Comparison of ENCODE assay signal across 8 mouse cellular contexts in genomic region chr9:22327475-22328387, GRCm38 (mm10). TPM values are rescaled to one million over a fixed set of nuclear protein-coding genes. Genes with fewer than 3 reads are reported as not detected.
DNase-seq lines count a peak whose midpoint lies in the region; ATAC-seq and TF ChIP-seq lines count a peak whose summit lies in the region.

No protein-coding gene starts in this region.

- intact Hi-C loops in heart, postnatal 10 days (cut with DNase I), result loop anchor here (1.0 to 2.0 kb wide), 2 partner anchors 20 to 97 kb away; partner anchors contain the start of gene Zfp810

- H3K9me3 ChIP-seq in E14TG2a.4 (ENCODE audit: low read length), result no peaks in the 10 kb centered on the region
- H3K9me3 ChIP-seq in forebrain, embryonic 14.5 days (replicated peaks; ENCODE audit: control insufficient read depth, low read length), result no peaks in the 10 kb centered on the region
- H3K9me3 ChIP-seq in liver, embryonic 16.5 days (replicated peaks; ENCODE audit: control insufficient read depth, low read length), result no peaks in the 10 kb centered on the region
- no peaks in the 10 kb centered on the region for H3K9me3 ChIP-seq in neural tube, embryonic 12.5 days
- H3K9me3 ChIP-seq in stomach, postnatal 0 days (ENCODE audit: control insufficient read depth, low read length), result no peaks in the 10 kb centered on the region

- no peak overlapping the region for H3K27ac ChIP-seq in forebrain, embryonic 14.5 days (ENCODE audit: low read depth, low read length)
- H3K27ac ChIP-seq in liver, embryonic 16.5 days (ENCODE audit: low read length), result peak overlapping the region; percentile 69
- no peak overlapping the region for H3K27ac ChIP-seq in neural tube, embryonic 12.5 days
- peak overlapping the region; percentile 91 for H3K27ac ChIP-seq in stomach, postnatal 0 days (replicated peaks)

- H3K9ac ChIP-seq in forebrain, embryonic 14.5 days (ENCODE audit: low read length), result peak overlapping the region; percentile 57
- peak overlapping the region; percentile 68 for H3K9ac ChIP-seq in liver, embryonic 16.5 days (ENCODE audit: low read depth, low read length)
- peak overlapping the region; percentile 57 for H3K9ac ChIP-seq in neural tube, embryonic 12.5 days
- peak overlapping the region; percentile 68 for H3K9ac ChIP-seq in stomach, postnatal 0 days (ENCODE audit: low read length)

- peak; percentile 70 for TF ChIP-seq CTCF in E14TG2a.4 (conservative IDR thresholded peaks at IDR 0.05; ENCODE audit: low read length)
- peak; percentile 91 for TF ChIP-seq CTCF in stomach, postnatal 0 days (IDR thresholded peaks at IDR 0.05; ENCODE audit: low read depth)

- peak; percentile 97 for ATAC-seq in forebrain, embryonic 14.5 days
- ATAC-seq in liver, embryonic 16.5 days (ENCODE audit: low read depth), result peak; percentile 92
- ATAC-seq in neural tube, embryonic 12.5 days (ENCODE audit: low FRiP score, low read depth), result peak; percentile 97
- ATAC-seq in stomach, postnatal 0 days (ENCODE audit: low FRiP score, low TSS enrichment), result peak; percentile 95

- H3K4me3 ChIP-seq in E14TG2a.4 (replicated peaks; ENCODE audit: low read length), result peak overlapping the region; percentile 78
- peak overlapping the region; percentile 39 for H3K4me3 ChIP-seq in forebrain, embryonic 14.5 days (ENCODE audit: low read depth, low read length)
- H3K4me3 ChIP-seq in liver, embryonic 16.5 days (ENCODE audit: low read depth, low read length), result peak overlapping the region; percentile 65
- peak overlapping the region; percentile 47 for H3K4me3 ChIP-seq in neural tube, embryonic 12.5 days
- peak overlapping the region; percentile 47 for H3K4me3 ChIP-seq in stomach, postnatal 0 days (ENCODE audit: low read depth, low read length)

- no peak for TF ChIP-seq EP300 in stomach, postnatal 0 days (optimal IDR thresholded peaks at IDR 0.05)

- H3K27me3 ChIP-seq in E14TG2a.4 (ENCODE audit: insufficient read depth, low read length), result no peaks in the 10 kb centered on the region
- H3K27me3 ChIP-seq in forebrain, embryonic 14.5 days (replicated peaks; ENCODE audit: control insufficient read depth, insufficient read depth, low read length), result no peaks in the 10 kb centered on the region
- H3K27me3 ChIP-seq in liver, embryonic 16.5 days (ENCODE audit: control insufficient read depth, insufficient read depth, low read depth, low read length), result no peaks in the 10 kb centered on the region
- no peaks in the 10 kb centered on the region for H3K27me3 ChIP-seq in neural tube, embryonic 12.5 days (replicated peaks)
- H3K27me3 ChIP-seq in stomach, postnatal 0 days (ENCODE audit: control insufficient read depth, insufficient read depth, low read length), result no peaks in the 10 kb centered on the region

- peaks cover 32% of the 10 kb centered on the region for H3K36me3 ChIP-seq in E14TG2a.4 (ENCODE audit: insufficient read depth, low read length)
- peaks cover 5% of the 10 kb centered on the region for H3K36me3 ChIP-seq in forebrain, embryonic 14.5 days (ENCODE audit: control insufficient read depth, insufficient read depth, low read length)
- peaks cover 6% of the 10 kb centered on the region for H3K36me3 ChIP-seq in liver, embryonic 16.5 days (ENCODE audit: control insufficient read depth, insufficient read depth)
- H3K36me3 ChIP-seq in neural tube, embryonic 12.5 days, result peaks cover 8% of the 10 kb centered on the region
- 0 out of 2 replicates have a peak, but pooled peaks cover 4% of the 10 kb centered on the region for H3K36me3 ChIP-seq in stomach, postnatal 0 days (ENCODE audit: control insufficient read depth, insufficient read depth, low read length)

- H3K4me1 ChIP-seq in E14TG2a.4 (replicated peaks; ENCODE audit: low read depth, low read length), result peaks cover 34% of the 10 kb centered on the region
- peaks cover 4% of the 10 kb centered on the region; the same call in 1 of the 2 replicates for H3K4me1 ChIP-seq in forebrain, embryonic 14.5 days (ENCODE audit: control insufficient read depth, insufficient read depth, low read length)
- peaks cover 20% of the 10 kb centered on the region for H3K4me1 ChIP-seq in liver, embryonic 16.5 days (ENCODE audit: control insufficient read depth, low read depth, low read length)
- peaks cover 10% of the 10 kb centered on the region for H3K4me1 ChIP-seq in neural tube, embryonic 12.5 days
- H3K4me1 ChIP-seq in stomach, postnatal 0 days (replicated peaks; ENCODE audit: control insufficient read depth, insufficient read depth), result peaks cover 5% of the 10 kb centered on the region; the same call in 1 of the 2 replicates

- DNase-seq in cerebellum, adult 11 months, result peak; percentile 78
- DNase-seq in forebrain, embryonic 14.5 days (ENCODE audit: low spot score), result peak; percentile 91
- DNase-seq in heart, postnatal 10 days, result peak; percentile 92 to 93
- peak; percentile 76 for DNase-seq in large intestine, adult 2 months (ENCODE audit: low read depth, low spot score)
- peak; percentile 91 for DNase-seq in stomach, postnatal 0 days (ENCODE audit: low spot score)

- WGBS in forebrain, embryonic 14.5 days, result 1% methylated on average over 32 of the region's 32 CpGs
- 2% methylated on average over 32 of the region's 32 CpGs for WGBS in large intestine, adult 2 months
- WGBS in liver, embryonic 16.5 days (ENCODE audit: insufficient replicate concordance), result 2% methylated on average over 32 of the region's 32 CpGs
- under 1% methylated on average over 32 of the region's 32 CpGs for WGBS in neural tube, embryonic 12.5 days
- WGBS in stomach, postnatal 0 days, result 2% methylated on average over 32 of the region's 32 CpGs

- H3K4me2 ChIP-seq in forebrain, embryonic 14.5 days (ENCODE audit: low read length), result peak overlapping the region; percentile 78
- peak overlapping the region; percentile 88 for H3K4me2 ChIP-seq in liver, embryonic 16.5 days (ENCODE audit: low read depth, low read length)
- H3K4me2 ChIP-seq in neural tube, embryonic 12.5 days (replicated peaks), result peak overlapping the region; percentile 79
- H3K4me2 ChIP-seq in stomach, postnatal 0 days (replicated peaks; ENCODE audit: low read depth), result peak overlapping the region; percentile 92

RNA-seq across cellular contexts. Expression of gene Zfp810, which starts 20.3 kb away (rescaled TPM):
- 24.8 and 30.4 TPM in 2 replicates for polyA plus RNA-seq in forebrain, embryonic 14.5 days (2014; fragmentation: Nextera tagmentation; extraction: Ambion mirVana)
- 10 to 100 TPM; 12.3 to 13.9 TPM for total RNA-seq in heart, postnatal 10 days (2021)
- 2.8 and 4.9 TPM in 2 replicates for polyA plus RNA-seq in large intestine, adult 2 months (2012; rRNA removed)
- 2.7 and 2.8 TPM in 2 replicates for polyA plus RNA-seq in liver, embryonic 16.5 days (2015; fragmentation: Nextera tagmentation; extraction: Ambion mirVana)
- 36.3 and 38.8 TPM in 2 replicates for polyA plus RNA-seq in neural tube, embryonic 12.5 days (2016; fragmentation: Nextera tagmentation; extraction: Ambion mirVana)
- polyA plus RNA-seq in stomach, postnatal 0 days (2015; fragmentation: Nextera tagmentation; extraction: Ambion mirVana), result 10.1 and 10.2 TPM in 2 replicates

Comparison
In these comparisons a context has a peak if more than half of its experiments do, and no peak if none do; other contexts are left out.
1. H3K27ac ChIP-seq: peak in liver, embryonic 16.5 days (single experiment) and stomach, postnatal 0 days (single experiment); none in forebrain, embryonic 14.5 days (single experiment) and neural tube, embryonic 12.5 days (single experiment).
2. Peak in every context shown above with its lines, with median percentiles within 50 percentile points of each other: H3K4me3 ChIP-seq, DNase-seq, ATAC-seq, H3K4me2 ChIP-seq and H3K9ac ChIP-seq.